Mouse (Mus musculus) left cerebral cortex, postnatal 14 days (tissue): ENCODE measurements around the gene Fam118a. TPM values are rescaled to one million over a fixed set of nuclear protein-coding genes. Genes with fewer than 3 reads are reported as not detected.

Experiments
- DNase-seq, 2 experiments: peaks; one replicate each; pipeline ENCODE4 v3.0.0; 2021 to 2022; ENCODE audit warnings: low spot score in 2 of 2, mixed read lengths in 1 of 2
- intact Hi-C: fragments of 180-260 bp; cut with DNase I; formaldehyde crosslinking; loops from one replicate; pipeline ENCODE4 v1.15.1; 2025
- total RNA-seq, 2 experiments: library from RNA; stranded (reverse); gene quantifications; 2 replicates each; pipeline ENCODE4 v1.2.3; 2021

Fam118a gene
- total RNA-seq, 2 experiments from 2014 or later: 29.0 to 29.5 TPM

DNA sequence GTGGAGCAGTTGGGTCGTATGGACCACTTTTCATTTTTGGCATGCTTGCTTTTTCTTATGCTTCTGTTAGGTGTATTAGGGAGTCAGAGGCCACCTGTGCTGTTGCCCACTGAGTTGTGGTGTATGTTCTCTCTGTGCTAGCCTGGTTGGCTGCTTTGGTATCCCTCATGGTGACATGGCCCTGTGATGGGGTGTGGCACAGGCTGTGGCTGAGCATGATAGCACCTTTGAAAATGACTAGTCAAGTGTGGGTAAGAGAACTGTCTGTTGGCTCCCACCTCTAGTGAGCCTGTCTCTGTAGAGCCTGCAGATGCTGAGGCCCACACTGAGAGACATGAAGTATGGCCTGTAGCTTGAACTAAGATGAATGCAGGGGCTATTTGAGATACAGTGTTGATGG, 21.0 kb downstream of the Fam118a start:
- intact Hi-C loops: loop anchor here (10.0 kb wide), 1 partner anchor 115 kb away; no protein-coding TSS in a partner anchor
- DNase-seq: no peak

DNA sequence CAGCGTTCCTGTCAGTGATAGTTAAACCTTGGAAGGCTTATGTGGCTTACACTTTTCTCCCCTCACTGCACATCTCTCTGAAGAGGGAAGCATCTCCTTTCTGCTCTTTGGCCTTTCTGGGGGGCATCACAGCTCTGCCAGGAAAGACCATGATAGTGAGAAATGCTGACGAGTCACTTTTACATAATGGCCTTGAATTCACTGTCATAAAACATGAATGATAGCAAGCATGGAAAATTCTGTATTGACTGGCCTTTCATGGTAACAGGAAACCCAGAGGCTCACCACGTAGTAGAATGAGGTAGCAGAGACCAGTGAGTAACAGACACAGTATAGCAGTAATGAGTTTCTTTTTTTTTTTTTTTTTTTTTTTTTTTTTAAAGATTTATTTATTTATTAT, 25.4 kb downstream of the Fam118a start:
- no peak for DNase-seq
- intact Hi-C loops: loop anchor here (10.0 kb wide), 1 partner anchor 119 kb away; no protein-coding TSS in a partner anchor

DNA sequence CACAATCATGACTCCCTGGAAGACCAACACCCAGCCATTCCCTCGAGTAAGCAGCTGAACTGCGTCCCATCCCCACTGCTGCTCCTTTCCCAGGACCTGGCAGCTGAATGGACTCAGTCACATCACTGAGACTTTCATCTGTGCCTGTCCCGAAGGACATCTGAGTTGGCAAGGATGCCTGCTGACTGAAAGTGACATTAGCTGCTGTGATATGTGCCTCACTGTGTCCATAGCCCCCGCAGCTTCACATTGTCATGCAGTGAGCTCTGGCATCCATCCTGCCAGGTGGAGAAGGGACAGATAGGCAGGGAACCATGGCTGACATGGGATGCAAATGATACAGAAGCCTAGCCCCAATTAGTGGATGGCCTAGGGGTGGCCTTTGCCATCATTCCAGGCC, 26.4 kb downstream of the Fam118a start:
- no peak for DNase-seq
- intact Hi-C loops: loop anchor here (10.0 kb wide), 1 partner anchor 120 kb away; no protein-coding TSS in a partner anchor

DNA sequence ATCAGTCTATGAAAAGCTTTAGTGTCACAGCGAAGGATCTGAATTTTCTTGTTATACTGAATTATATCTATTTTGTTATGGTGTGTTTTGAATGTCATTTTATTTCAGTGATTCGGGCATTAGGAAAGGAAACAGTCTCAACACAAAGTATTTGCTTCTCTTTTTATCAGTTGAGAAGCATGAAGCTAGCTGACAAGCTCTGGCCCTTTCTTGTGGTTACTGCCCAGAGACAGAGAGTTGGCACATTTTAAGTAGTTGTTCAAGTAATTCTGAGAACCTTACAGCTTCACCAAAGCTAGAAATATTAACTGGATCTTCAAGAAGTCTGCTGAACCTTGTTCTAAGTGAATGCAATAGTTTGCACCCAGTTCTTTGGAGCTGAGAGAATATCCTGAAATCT, 34.7 kb downstream of the Fam118a start:
- intact Hi-C loops: no loop called here
- no peak for DNase-seq

DNA sequence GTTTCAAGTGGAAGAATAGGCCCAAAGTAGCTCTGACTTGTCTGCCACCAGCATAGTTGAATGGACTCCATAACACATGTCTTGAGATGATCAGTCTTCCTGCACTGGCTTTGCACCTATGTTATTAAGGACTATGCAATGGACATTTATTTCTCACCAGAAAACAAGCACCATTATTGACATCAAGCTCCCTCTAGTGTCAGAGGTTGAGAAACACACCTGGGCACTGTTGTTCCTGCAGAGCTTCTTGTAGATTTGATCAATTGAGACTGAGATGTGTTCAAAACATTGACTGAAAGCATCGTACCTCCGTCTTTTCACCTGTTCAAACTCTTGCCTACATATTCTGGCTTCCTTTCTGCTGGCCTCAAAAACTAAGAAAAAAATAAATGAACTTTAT, 41.8 kb downstream of the Fam118a start:
- peak; percentile 24 to 53 for DNase-seq
- intact Hi-C loops: loop anchor here (2.0 to 10.0 kb wide), 2 partner anchors 70 to 296 kb away; no protein-coding TSS in a partner anchor

DNA sequence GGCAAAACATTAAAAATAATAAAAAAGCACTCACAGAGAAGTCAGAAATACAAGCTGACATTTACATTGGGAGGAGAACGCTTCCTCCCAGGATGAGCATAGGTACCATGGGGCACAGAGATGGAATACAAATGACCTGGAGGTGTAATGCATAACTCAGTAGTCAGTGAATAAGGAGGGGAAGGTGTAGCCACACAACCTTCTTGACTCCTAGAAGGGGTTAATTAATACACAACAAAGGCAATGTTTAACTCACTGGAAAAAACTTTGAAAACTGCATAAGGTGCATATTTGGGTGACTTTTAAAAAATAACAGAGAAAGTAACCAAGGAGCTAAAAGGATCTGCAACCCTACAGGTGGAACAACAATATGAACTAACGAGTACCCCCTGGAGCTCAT, 43.9 kb downstream of the Fam118a start:
- DNase-seq: no peak
- intact Hi-C loops: loop anchor here (10.0 kb wide), 1 partner anchor 298 kb away; no protein-coding TSS in a partner anchor

DNA sequence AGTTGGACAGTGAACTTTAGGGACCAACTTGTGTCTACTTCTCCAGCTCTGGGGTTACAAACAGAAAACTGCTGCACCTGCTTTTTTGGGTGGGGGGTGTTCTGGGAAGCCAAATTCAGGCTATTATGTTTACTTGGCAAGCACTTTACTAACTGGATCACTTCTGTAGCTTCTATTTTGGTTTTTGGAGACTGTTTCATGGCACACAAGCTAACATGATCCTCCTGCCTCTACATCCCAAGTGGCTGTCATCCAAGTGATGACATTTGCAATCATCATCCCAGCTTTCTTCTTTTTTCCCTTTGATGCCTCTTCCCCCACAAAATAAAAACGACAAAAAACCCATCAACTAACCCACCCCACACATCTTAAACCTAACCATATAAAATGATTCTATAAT, 56.9 kb downstream of the Fam118a start:
- DNase-seq: no peak
- intact Hi-C loops: no loop called here

Other genes with a start within 250 kb of the Fam118a start
- 10 to 100 TPM; 15.3 to 16.1 TPM for gene Phf21b, start 172.9 kb upstream of the Fam118a start, total RNA-seq
- 1 to 10 TPM in 1 of 2 experiments, under 1 TPM in 1; 0.94 to 1.1 TPM for gene Gm29666, start 108.9 kb upstream of the Fam118a start, total RNA-seq
- 10 to 100 TPM; 31.2 to 31.7 TPM for gene Nup50, start 105.5 kb upstream of the Fam118a start, total RNA-seq
- gene 5031439G07Rik, start 40.4 kb upstream of the Fam118a start, total RNA-seq: 100 to 1,000 TPM in 1 of 2 experiments, 10 to 100 TPM in 1; 96.1 to 106 TPM
- gene Upk3a, start 11.8 kb upstream of the Fam118a start, total RNA-seq: not detected
- gene Smc1b, start 103.0 kb downstream of the Fam118a start, total RNA-seq: under 1 TPM in 1 of 2 experiments, not detected in 1; 0.87 TPM
- under 1 TPM in 1 of 2 experiments, not detected in 1; 0.23 TPM for gene Ribc2, start 103.1 kb downstream of the Fam118a start, total RNA-seq
- 10 to 100 TPM in 1 of 2 experiments, 1 to 10 TPM in 1; 10.0 to 11.1 TPM for gene Fbln1, start 177.0 kb downstream of the Fam118a start, total RNA-seq